Mouse (Mus musculus) v-Abl transformed pro-B cells (cell line): ENCODE measurements around the gene Gpc6.

ENCODE experiments used
- in situ Hi-C, 2 experiments: fragments of 400-800 bp; cut with MboI; formaldehyde crosslinking; loops; one replicate each; pipeline ENCODE4 v1.15.1; 2025; ENCODE audit not compliant: unreplicated experiment in 2 of 2

Gpc6 gene

GRCm38 (mm10) chr14:117569278-117569677 is 644.2 kb downstream of the Gpc6 start:
- in situ Hi-C loops = no loop called here

- in situ Hi-C loops = no loop called here
Observed at GRCm38 (mm10) chr14:117572213-117572612, 647.1 kb downstream of the Gpc6 start.

- in situ Hi-C loops = no loop called here
Observed at GRCm38 (mm10) chr14:117574216-117574615, 649.1 kb downstream of the Gpc6 start.

GRCm38 (mm10) chr14:117581740-117582139 is 656.6 kb downstream of the Gpc6 start:
- in situ Hi-C loops = no loop called here

- in situ Hi-C loops = loop anchor here in 1 of 2 experiments (25.0 kb wide), 1 partner anchor 1063 kb away; no protein-coding TSS in a partner anchor
Observed at GRCm38 (mm10) chr14:117599758-117600157, 674.6 kb downstream of the Gpc6 start.

GRCm38 (mm10) chr14:117603837-117604236 is 678.7 kb downstream of the Gpc6 start:
- in situ Hi-C loops = loop anchor here in 1 of 2 experiments (25.0 kb wide), 1 partner anchor 1058 kb away; no protein-coding TSS in a partner anchor

- in situ Hi-C loops = loop anchor here in 1 of 2 experiments (25.0 kb wide), 1 partner anchor 1057 kb away; no protein-coding TSS in a partner anchor
Observed at GRCm38 (mm10) chr14:117605750-117606149, 680.6 kb downstream of the Gpc6 start.

- in situ Hi-C loops = loop anchor here in 1 of 2 experiments (25.0 kb wide), 1 partner anchor 1051 kb away; no protein-coding TSS in a partner anchor
Observed at GRCm38 (mm10) chr14:117611113-117611512, 686.0 kb downstream of the Gpc6 start.

GRCm38 (mm10) chr14:117625100-117625710 is 700.1 kb downstream of the Gpc6 start:
- in situ Hi-C loops = loop anchor here in 1 of 2 experiments (25.0 kb wide), 1 partner anchor 512 kb away; the partner anchor contains the start of genes Gpr180 and Tgds

- in situ Hi-C loops = loop anchor here in 1 of 2 experiments (25.0 kb wide), 1 partner anchor 503 kb away; the partner anchor contains the start of genes Gpr180 and Tgds
Observed at GRCm38 (mm10) chr14:117634238-117634940, 709.3 kb downstream of the Gpc6 start.

- in situ Hi-C loops = loop anchor here in 1 of 2 experiments (25.0 kb wide), 1 partner anchor 495 kb away; the partner anchor contains the start of genes Gpr180 and Tgds
Observed at GRCm38 (mm10) chr14:117641853-117642252, 716.7 kb downstream of the Gpc6 start.

GRCm38 (mm10) chr14:117643069-117643468 is 718.0 kb downstream of the Gpc6 start:
- in situ Hi-C loops = loop anchor here in 1 of 2 experiments (25.0 kb wide), 1 partner anchor 494 kb away; the partner anchor contains the start of genes Gpr180 and Tgds

- in situ Hi-C loops = loop anchor here in 1 of 2 experiments (25.0 kb wide), 1 partner anchor 489 kb away; the partner anchor contains the start of genes Gpr180 and Tgds
Observed at GRCm38 (mm10) chr14:117648199-117648960, 723.3 kb downstream of the Gpc6 start.

- in situ Hi-C loops = no loop called here
Observed at GRCm38 (mm10) chr14:117650141-117650540, 725.0 kb downstream of the Gpc6 start.

GRCm38 (mm10) chr14:117651271-117651670 is 726.2 kb downstream of the Gpc6 start:
- in situ Hi-C loops = no loop called here

GRCm38 (mm10) chr14:117651938-117652337 is 726.8 kb downstream of the Gpc6 start:
- in situ Hi-C loops = no loop called here

GRCm38 (mm10) chr14:117655382-117655781 is 730.3 kb downstream of the Gpc6 start:
- in situ Hi-C loops = no loop called here

- in situ Hi-C loops = no loop called here
Observed at GRCm38 (mm10) chr14:117659198-117659761, 734.2 kb downstream of the Gpc6 start.

- in situ Hi-C loops = no loop called here
Observed at GRCm38 (mm10) chr14:117662261-117662660, 737.1 kb downstream of the Gpc6 start.

GRCm38 (mm10) chr14:117664796-117665195 is 739.7 kb downstream of the Gpc6 start:
- in situ Hi-C loops = no loop called here
